Mouse (Mus musculus) liver, postnatal 0 days (tissue): ENCODE results near the gene Slco4c1.

ENCODE experiments used
- CTCF ChIP-seq: sonication (generic); IDR thresholded peaks from 2 replicates; pipeline ENCODE4 v1.5.1; 2016; ENCODE audit warnings: antibody characterized with exemption, low read depth
- EP300 ChIP-seq: IDR thresholded peaks from 2 replicates; pipeline ENCODE4 v1.6.1; 2016; ENCODE audit warnings: antibody characterized with exemption, low read depth, mild to moderate bottlenecking

GRCm38 (mm10) chr1:96794690-96795089 is 77.3 kb downstream of the Slco4c1 start:
- TF ChIP-seq CTCF (no peak), EP300 (no peak)
